Mouse (Mus musculus): ENCODE data around the gene Gcnt2. TPM values are rescaled to one million over a fixed set of nuclear protein-coding genes. Genes with fewer than 3 reads are reported as not detected.

The Gcnt2 gene
- polyA plus RNA-seq, 1 experiment from 2014 or later, result 5.3 TPM

DNA sequence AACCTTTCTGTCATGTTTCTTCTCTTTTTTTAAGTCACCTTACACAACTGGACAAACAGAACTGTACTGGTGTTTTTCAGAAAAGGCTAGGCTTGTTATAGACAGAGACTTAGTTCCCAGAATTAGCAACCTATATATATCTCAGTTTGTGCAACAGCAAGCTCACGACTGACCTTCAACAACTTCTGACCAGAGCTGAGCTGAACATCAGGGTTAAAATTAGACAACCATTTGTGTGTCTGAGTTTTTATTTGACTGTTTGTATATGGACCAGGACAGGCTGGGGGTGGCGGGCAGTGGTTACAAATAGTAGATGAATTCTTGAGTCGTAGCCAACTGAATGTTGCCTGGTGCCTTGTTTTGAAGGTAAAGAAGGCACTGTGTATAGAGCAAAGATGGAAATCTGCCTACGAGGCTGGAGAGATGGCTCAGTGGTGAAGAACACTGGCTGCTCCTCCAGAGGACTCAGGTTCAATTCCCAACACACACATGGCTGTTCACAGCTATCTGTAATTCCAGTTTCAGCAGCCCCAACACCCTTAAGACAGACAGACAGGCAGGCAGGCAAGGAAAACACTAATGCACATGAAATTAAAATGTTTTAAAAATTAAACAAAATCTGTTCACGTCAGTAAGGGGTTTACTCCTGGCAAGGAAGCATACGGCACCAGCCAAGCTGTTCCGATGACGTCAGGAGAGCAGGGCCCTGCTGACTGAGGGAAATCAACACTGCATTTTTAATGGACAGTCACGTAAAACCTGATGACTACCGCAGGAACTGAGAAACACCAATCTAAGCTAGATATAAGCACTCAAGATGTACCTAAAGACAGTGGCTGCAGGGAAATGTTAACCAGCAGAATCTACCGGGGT is 79.2 kb downstream of the Gcnt2 start:
- Histone ChIP-seq H3K9ac (ENCODE audit: low read depth, low read length) (no peak overlapping the region), H3K4me1 (ENCODE audit: control insufficient read depth, insufficient read depth, low read depth, low read length) (no peaks in the 10 kb centered on the region), H3K4me2 (ENCODE audit: low read length) (no peak overlapping the region), H3K4me3 (ENCODE audit: low read length) (no peak overlapping the region), H3K27me3 (replicated peaks; ENCODE audit: control insufficient read depth, insufficient read depth, low read length) (no peaks in the 10 kb centered on the region), H3K27ac (ENCODE audit: low read depth, low read length) (no peak overlapping the region), H3K9me3 (ENCODE audit: control insufficient read depth, low read length) (no peaks in the 10 kb centered on the region), H3K36me3 (ENCODE audit: control insufficient read depth, insufficient read depth, low read length) (no peaks in the 10 kb centered on the region)
- ATAC-seq, result no peak
- 74% methylated on average over 11 of the region's 11 CpGs for WGBS

DNA sequence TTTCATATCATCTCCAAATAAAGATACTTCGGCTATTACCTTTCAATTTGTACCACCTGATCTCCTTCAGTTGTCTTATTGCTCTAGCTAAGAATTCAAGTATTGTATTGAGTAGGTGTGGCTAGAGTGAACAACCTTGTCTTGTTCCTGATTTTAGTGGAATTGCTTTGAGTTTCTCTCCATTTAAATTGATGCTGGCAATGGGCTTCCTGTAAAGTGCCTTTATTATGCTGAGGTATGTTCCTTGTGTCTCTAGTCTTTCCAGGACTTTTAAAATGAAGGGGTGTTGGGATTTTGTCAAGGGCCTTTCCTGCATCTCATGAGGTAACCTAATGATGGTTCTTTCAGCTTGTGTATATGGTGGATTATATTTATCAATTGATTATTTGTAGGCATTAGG is 83.5 kb downstream of the Gcnt2 start:
- no peak overlapping the region for H3K4me2 ChIP-seq (ENCODE audit: low read length)
- H3K9ac ChIP-seq (ENCODE audit: low read depth, low read length), result no peak overlapping the region
- H3K27ac ChIP-seq (ENCODE audit: low read depth, low read length), result no peak overlapping the region
- no peak for ATAC-seq
- 89% methylated on average over 1 of the region's 1 CpGs for WGBS
- no peaks in the 10 kb centered on the region for H3K27me3 ChIP-seq (replicated peaks; ENCODE audit: control insufficient read depth, insufficient read depth, low read length)
- no peaks in the 10 kb centered on the region for H3K9me3 ChIP-seq (ENCODE audit: control insufficient read depth, low read length)
- no peaks in the 10 kb centered on the region for H3K4me1 ChIP-seq (ENCODE audit: control insufficient read depth, insufficient read depth, low read depth, low read length)
- H3K36me3 ChIP-seq (ENCODE audit: control insufficient read depth, insufficient read depth, low read length), result no peaks in the 10 kb centered on the region
- no peak overlapping the region for H3K4me3 ChIP-seq (ENCODE audit: low read length)

- 73% methylated on average over 5 of the region's 5 CpGs for WGBS
- ATAC-seq, result no peak
- Histone ChIP-seq H3K4me3 (ENCODE audit: low read length) (no peak overlapping the region), H3K27ac (ENCODE audit: low read depth, low read length) (no peak overlapping the region), H3K36me3 (ENCODE audit: control insufficient read depth, insufficient read depth, low read length) (no peaks in the 10 kb centered on the region), H3K27me3 (replicated peaks; ENCODE audit: control insufficient read depth, insufficient read depth, low read length) (no peaks in the 10 kb centered on the region), H3K9me3 (ENCODE audit: control insufficient read depth, low read length) (no peaks in the 10 kb centered on the region), H3K4me2 (ENCODE audit: low read length) (no peak overlapping the region), H3K9ac (ENCODE audit: low read depth, low read length) (no peak overlapping the region), H3K4me1 (ENCODE audit: control insufficient read depth, insufficient read depth, low read depth, low read length) (no peaks in the 10 kb centered on the region)
Observed at GRCm38 (mm10) chr13:40943936-40944335, 84.4 kb downstream of the Gcnt2 start.

- ATAC-seq, result no peak
- no peak overlapping the region for H3K9ac ChIP-seq (ENCODE audit: low read depth, low read length)
- no peak overlapping the region for H3K4me3 ChIP-seq (ENCODE audit: low read length)
- no peak overlapping the region for H3K27ac ChIP-seq (ENCODE audit: low read depth, low read length)
- WGBS, result 8% methylated on average over 3 of the region's 3 CpGs
- H3K4me1 ChIP-seq (ENCODE audit: control insufficient read depth, insufficient read depth, low read depth, low read length), result no peaks in the 10 kb centered on the region
- H3K9me3 ChIP-seq (ENCODE audit: control insufficient read depth, low read length), result no peaks in the 10 kb centered on the region
- H3K27me3 ChIP-seq (replicated peaks; ENCODE audit: control insufficient read depth, insufficient read depth, low read length), result no peaks in the 10 kb centered on the region
- H3K36me3 ChIP-seq (ENCODE audit: control insufficient read depth, insufficient read depth, low read length), result no peaks in the 10 kb centered on the region
- no peak overlapping the region for H3K4me2 ChIP-seq (ENCODE audit: low read length)
Observed at GRCm38 (mm10) chr13:40944346-40944745, 84.8 kb downstream of the Gcnt2 start.

DNA sequence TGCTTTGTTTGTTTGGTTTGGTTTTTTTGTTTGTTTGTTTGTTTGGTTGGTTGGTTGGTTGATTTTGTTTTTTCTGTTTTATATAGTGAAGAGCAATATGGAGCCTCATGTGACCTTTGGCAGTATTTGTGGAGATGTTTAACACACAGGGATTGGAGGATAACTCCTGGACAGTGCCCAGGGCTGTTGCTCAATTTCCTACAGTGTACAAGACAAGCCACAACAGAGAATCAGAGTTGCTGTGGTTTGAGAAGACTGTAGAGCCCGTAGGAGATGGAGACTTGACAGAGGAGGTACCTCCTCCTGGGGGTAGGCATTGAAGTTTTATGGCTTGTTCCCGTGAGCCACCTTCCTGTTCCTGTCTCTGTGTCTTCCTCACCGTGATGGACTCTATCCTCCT is 87.0 kb downstream of the Gcnt2 start:
- Histone ChIP-seq H3K9ac (ENCODE audit: low read depth, low read length) (no peak overlapping the region), H3K27me3 (replicated peaks; ENCODE audit: control insufficient read depth, insufficient read depth, low read length) (no peaks in the 10 kb centered on the region), H3K9me3 (ENCODE audit: control insufficient read depth, low read length) (no peaks in the 10 kb centered on the region), H3K4me3 (ENCODE audit: low read length) (no peak overlapping the region), H3K36me3 (ENCODE audit: control insufficient read depth, insufficient read depth, low read length) (no peaks in the 10 kb centered on the region), H3K4me2 (ENCODE audit: low read length) (no peak overlapping the region), H3K27ac (ENCODE audit: low read depth, low read length) (no peak overlapping the region), H3K4me1 (ENCODE audit: control insufficient read depth, insufficient read depth, low read depth, low read length) (no peaks in the 10 kb centered on the region)
- no peak for ATAC-seq
- WGBS, result 77% methylated on average over 3 of the region's 3 CpGs

- Histone ChIP-seq H3K9me3 (ENCODE audit: control insufficient read depth, low read length) (no peaks in the 10 kb centered on the region), H3K36me3 (ENCODE audit: control insufficient read depth, insufficient read depth, low read length) (no peaks in the 10 kb centered on the region), H3K4me1 (ENCODE audit: control insufficient read depth, insufficient read depth, low read depth, low read length) (no peaks in the 10 kb centered on the region), H3K4me2 (ENCODE audit: low read length) (no peak overlapping the region), H3K9ac (ENCODE audit: low read depth, low read length) (no peak overlapping the region), H3K4me3 (ENCODE audit: low read length) (no peak overlapping the region), H3K27ac (ENCODE audit: low read depth, low read length) (no peak overlapping the region), H3K27me3 (replicated peaks; ENCODE audit: control insufficient read depth, insufficient read depth, low read length) (no peaks in the 10 kb centered on the region)
- no peak for ATAC-seq
- WGBS, result 73% methylated on average over 7 of the region's 7 CpGs
Observed at GRCm38 (mm10) chr13:40947538-40948205, 88.1 kb downstream of the Gcnt2 start.

DNA sequence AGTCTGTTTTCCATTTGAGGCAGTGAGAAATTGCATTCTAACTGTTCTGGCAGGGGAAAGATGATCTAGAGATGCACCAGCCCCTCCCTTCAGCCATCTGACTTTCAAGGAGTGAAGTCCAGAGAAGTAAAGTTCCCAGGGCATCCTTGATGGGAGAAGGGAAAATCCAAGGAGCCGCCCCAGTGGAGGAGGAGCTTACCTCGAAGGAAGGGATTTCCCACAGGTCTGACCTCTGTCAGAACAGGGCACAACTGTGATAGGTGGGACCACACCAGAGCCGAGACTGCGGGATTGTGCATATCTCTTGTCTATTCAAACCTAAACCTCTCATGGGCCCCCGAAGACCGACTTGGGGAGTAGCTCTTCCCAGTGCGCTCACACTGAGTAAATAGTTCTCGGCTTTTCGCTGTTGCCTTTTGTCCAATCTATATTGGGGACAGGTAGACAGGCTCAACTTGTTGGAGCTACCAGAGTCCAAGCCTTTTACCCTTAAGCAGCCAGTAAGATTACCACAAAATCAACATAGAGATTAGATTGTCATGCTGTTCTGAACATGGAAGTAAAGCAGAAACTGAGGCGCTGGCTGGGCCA is 91.9 kb downstream of the Gcnt2 start:
- Histone ChIP-seq H3K36me3 (ENCODE audit: control insufficient read depth, insufficient read depth, low read length) (no peaks in the 10 kb centered on the region), H3K4me1 (ENCODE audit: control insufficient read depth, insufficient read depth, low read depth, low read length) (no peaks in the 10 kb centered on the region), H3K4me2 (ENCODE audit: low read length) (no peak overlapping the region), H3K27me3 (replicated peaks; ENCODE audit: control insufficient read depth, insufficient read depth, low read length) (no peaks in the 10 kb centered on the region), H3K9me3 (ENCODE audit: control insufficient read depth, low read length) (no peaks in the 10 kb centered on the region), H3K9ac (ENCODE audit: low read depth, low read length) (no peak overlapping the region), H3K4me3 (ENCODE audit: low read length) (no peak overlapping the region), H3K27ac (ENCODE audit: low read depth, low read length) (no peak overlapping the region)
- ATAC-seq, result no peak
- WGBS, result 83% methylated on average over 10 of the region's 10 CpGs

GRCm38 (mm10) chr13:40953231-40953630 is 93.7 kb downstream of the Gcnt2 start:
- 68% methylated on average over 6 of the region's 6 CpGs for WGBS
- H3K9ac ChIP-seq (ENCODE audit: low read depth, low read length), result no peak overlapping the region
- H3K27ac ChIP-seq (ENCODE audit: low read depth, low read length), result no peak overlapping the region
- H3K4me1 ChIP-seq (ENCODE audit: control insufficient read depth, insufficient read depth, low read depth, low read length), result no peaks in the 10 kb centered on the region
- no peaks in the 10 kb centered on the region for H3K36me3 ChIP-seq (ENCODE audit: control insufficient read depth, insufficient read depth, low read length)
- ATAC-seq, result no peak
- no peak overlapping the region for H3K4me2 ChIP-seq (ENCODE audit: low read length)
- no peaks in the 10 kb centered on the region for H3K9me3 ChIP-seq (ENCODE audit: control insufficient read depth, low read length)
- H3K27me3 ChIP-seq (replicated peaks; ENCODE audit: control insufficient read depth, insufficient read depth, low read length), result no peaks in the 10 kb centered on the region
- no peak overlapping the region for H3K4me3 ChIP-seq (ENCODE audit: low read length)

GRCm38 (mm10) chr13:40955773-40956172 is 96.2 kb downstream of the Gcnt2 start:
- 91% methylated on average over 7 of the region's 7 CpGs for WGBS
- H3K4me2 ChIP-seq (ENCODE audit: low read length), result no peak overlapping the region

More at GRCm38 (mm10) chr13:40955773-40956172, 96.2 kb downstream of the Gcnt2 start:
- Histone ChIP-seq H3K27ac (ENCODE audit: low read depth, low read length) (no peak overlapping the region), H3K27me3 (replicated peaks; ENCODE audit: control insufficient read depth, insufficient read depth, low read length) (no peaks in the 10 kb centered on the region), H3K9ac (ENCODE audit: low read depth, low read length) (no peak overlapping the region), H3K9me3 (ENCODE audit: control insufficient read depth, low read length) (no peaks in the 10 kb centered on the region), H3K36me3 (ENCODE audit: control insufficient read depth, insufficient read depth, low read length) (no peaks in the 10 kb centered on the region), H3K4me1 (ENCODE audit: control insufficient read depth, insufficient read depth, low read depth, low read length) (no peaks in the 10 kb centered on the region), H3K4me3 (ENCODE audit: low read length) (no peak overlapping the region)
- no peak for ATAC-seq

Data from hindbrain, embryonic 16.5 days (tissue).